Mouse (Mus musculus): ENCODE data around the gene Slc28a2. TPM values are rescaled to one million over a fixed set of nuclear protein-coding genes. Genes with fewer than 3 reads are reported as not detected.
"Not testable (repeated sequence)": the region's sequence is repeated elsewhere in the genome, so short reads cannot be mapped to it uniquely, and the experiment has no call there.

The Slc28a2 gene
- polyA plus RNA-seq (2015; fragmentation: Nextera tagmentation; extraction: Ambion mirVana), result 0.15 TPM in 1 of 2 replicates, not detected in the other

GRCm38 (mm10) chr2:122426200-122426599, at the start of gene Slc28a2:
Gene Slc28a2 (plus strand): TSS chr2:122426477.
- not testable (repeated sequence) for H3K4me3 ChIP-seq (replicated peaks; ENCODE audit: low read length); H3K27ac ChIP-seq (ENCODE audit: low read length); H3K9me3 ChIP-seq (ENCODE audit: control insufficient read depth, low read length); ATAC-seq; H3K36me3 ChIP-seq (ENCODE audit: control insufficient read depth, insufficient read depth); H3K4me1 ChIP-seq (replicated peaks; ENCODE audit: control insufficient read depth, insufficient read depth, low read length); H3K4me2 ChIP-seq (ENCODE audit: low read length); H3K27me3 ChIP-seq (replicated peaks; ENCODE audit: control insufficient read depth, insufficient read depth, low read length); H3K9ac ChIP-seq (replicated peaks; ENCODE audit: low read depth, low read length)
- 67% methylated on average over 3 of the region's 3 CpGs for WGBS

GRCm38 (mm10) chr2:122377215-122377674, 49.0 kb upstream of the Slc28a2 start:
- peak overlapping the region; percentile 96 for H3K27ac ChIP-seq (ENCODE audit: low read length)
- no peaks in the 10 kb centered on the region for H3K27me3 ChIP-seq (replicated peaks; ENCODE audit: control insufficient read depth, insufficient read depth, low read length)
- no peaks in the 10 kb centered on the region for H3K36me3 ChIP-seq (ENCODE audit: control insufficient read depth, insufficient read depth)
- peaks cover 9% of the 10 kb centered on the region for H3K4me1 ChIP-seq (replicated peaks; ENCODE audit: control insufficient read depth, insufficient read depth, low read length)
- H3K4me3 ChIP-seq (replicated peaks; ENCODE audit: low read length), result peak overlapping the region; percentile 75
- H3K9ac ChIP-seq (replicated peaks; ENCODE audit: low read depth, low read length), result peak overlapping the region; percentile 76
- no peaks in the 10 kb centered on the region for H3K9me3 ChIP-seq (ENCODE audit: control insufficient read depth, low read length)
- WGBS, result under 1% methylated on average over 28 of the region's 28 CpGs
- ATAC-seq, result peak; percentile 88
- peak overlapping the region; percentile 55 for H3K4me2 ChIP-seq (ENCODE audit: low read length)

- peak overlapping the region; percentile 96 for H3K27ac ChIP-seq (ENCODE audit: low read length)
- no peaks in the 10 kb centered on the region for H3K27me3 ChIP-seq (replicated peaks; ENCODE audit: control insufficient read depth, insufficient read depth, low read length)
- H3K4me2 ChIP-seq (ENCODE audit: low read length), result peak overlapping the region; percentile 55
- ATAC-seq, result peak; percentile 81
- H3K9ac ChIP-seq (replicated peaks; ENCODE audit: low read depth, low read length), result peak overlapping the region; percentile 76
- peak overlapping the region; percentile 75 for H3K4me3 ChIP-seq (replicated peaks; ENCODE audit: low read length)
- 0% methylated on average over 26 of the region's 26 CpGs for WGBS
- no peaks in the 10 kb centered on the region for H3K36me3 ChIP-seq (ENCODE audit: control insufficient read depth, insufficient read depth)
- H3K9me3 ChIP-seq (ENCODE audit: control insufficient read depth, low read length), result no peaks in the 10 kb centered on the region
- peaks cover 9% of the 10 kb centered on the region for H3K4me1 ChIP-seq (replicated peaks; ENCODE audit: control insufficient read depth, insufficient read depth, low read length)
Observed at GRCm38 (mm10) chr2:122377751-122378246, 48.5 kb upstream of the Slc28a2 start.

GRCm38 (mm10) chr2:122378421-122379291, 47.6 kb upstream of the Slc28a2 start:
- 18% methylated on average over 8 of the region's 8 CpGs for WGBS
- H3K4me2 ChIP-seq (ENCODE audit: low read length), result peak overlapping the region; percentile 55
- no peaks in the 10 kb centered on the region for H3K9me3 ChIP-seq (ENCODE audit: control insufficient read depth, low read length)
- no peak for ATAC-seq
- no peaks in the 10 kb centered on the region for H3K36me3 ChIP-seq (ENCODE audit: control insufficient read depth, insufficient read depth)
- peak overlapping the region; percentile 75 for H3K4me3 ChIP-seq (replicated peaks; ENCODE audit: low read length)
- H3K9ac ChIP-seq (replicated peaks; ENCODE audit: low read depth, low read length), result peak overlapping the region; percentile 14; the same call in 1 of the 2 replicates
- peaks cover 9% of the 10 kb centered on the region for H3K4me1 ChIP-seq (replicated peaks; ENCODE audit: control insufficient read depth, insufficient read depth, low read length)
- peak overlapping the region; percentile 96 for H3K27ac ChIP-seq (ENCODE audit: low read length)
- no peaks in the 10 kb centered on the region for H3K27me3 ChIP-seq (replicated peaks; ENCODE audit: control insufficient read depth, insufficient read depth, low read length)

GRCm38 (mm10) chr2:122379292-122379650, 47.0 kb upstream of the Slc28a2 start:
- ATAC-seq, result no peak
- Histone ChIP-seq H3K4me3 (replicated peaks; ENCODE audit: low read length) (no peak overlapping the region), H3K27ac (ENCODE audit: low read length) (no peak overlapping the region), H3K9me3 (ENCODE audit: control insufficient read depth, low read length) (no peaks in the 10 kb centered on the region), H3K4me2 (ENCODE audit: low read length) (no peak overlapping the region), H3K9ac (replicated peaks; ENCODE audit: low read depth, low read length) (no peak overlapping the region), H3K4me1 (replicated peaks; ENCODE audit: control insufficient read depth, insufficient read depth, low read length) (peaks cover 9% of the 10 kb centered on the region), H3K36me3 (ENCODE audit: control insufficient read depth, insufficient read depth) (no peaks in the 10 kb centered on the region), H3K27me3 (replicated peaks; ENCODE audit: control insufficient read depth, insufficient read depth, low read length) (no peaks in the 10 kb centered on the region)
- WGBS, result 46% methylated on average over 2 of the region's 2 CpGs

GRCm38 (mm10) chr2:122380768-122381311, 45.4 kb upstream of the Slc28a2 start:
- H3K4me3 ChIP-seq (replicated peaks; ENCODE audit: low read length), result no peak overlapping the region
- H3K4me1 ChIP-seq (replicated peaks; ENCODE audit: control insufficient read depth, insufficient read depth, low read length), result peaks cover 6% of the 10 kb centered on the region
- 8% methylated on average over 11 of the region's 11 CpGs for WGBS
- peak overlapping the region; percentile 25 for H3K4me2 ChIP-seq (ENCODE audit: low read length)
- no peak for ATAC-seq
- H3K27me3 ChIP-seq (replicated peaks; ENCODE audit: control insufficient read depth, insufficient read depth, low read length), result no peaks in the 10 kb centered on the region
- H3K36me3 ChIP-seq (ENCODE audit: control insufficient read depth, insufficient read depth), result no peaks in the 10 kb centered on the region
- no peak overlapping the region for H3K27ac ChIP-seq (ENCODE audit: low read length)
- no peak overlapping the region for H3K9ac ChIP-seq (replicated peaks; ENCODE audit: low read depth, low read length)
- no peaks in the 10 kb centered on the region for H3K9me3 ChIP-seq (ENCODE audit: control insufficient read depth, low read length)

GRCm38 (mm10) chr2:122381329-122382103, 44.8 kb upstream of the Slc28a2 start:
- Histone ChIP-seq H3K4me2 (ENCODE audit: low read length) (no peak overlapping the region), H3K9me3 (ENCODE audit: control insufficient read depth, low read length) (no peaks in the 10 kb centered on the region), H3K27ac (ENCODE audit: low read length) (no peak overlapping the region), H3K36me3 (ENCODE audit: control insufficient read depth, insufficient read depth) (no peaks in the 10 kb centered on the region), H3K4me3 (replicated peaks; ENCODE audit: low read length) (no peak overlapping the region), H3K27me3 (replicated peaks; ENCODE audit: control insufficient read depth, insufficient read depth, low read length) (no peaks in the 10 kb centered on the region), H3K4me1 (replicated peaks; ENCODE audit: control insufficient read depth, insufficient read depth, low read length) (0 out of 2 replicates have a peak, but pooled peaks cover 2% of the 10 kb centered on the region), H3K9ac (replicated peaks; ENCODE audit: low read depth, low read length) (no peak overlapping the region)
- WGBS, result 79% methylated on average over 16 of the region's 16 CpGs
- no peak for ATAC-seq

GRCm38 (mm10) chr2:122382121-122382520, 44.2 kb upstream of the Slc28a2 start:
- WGBS, result 86% methylated on average over 6 of the region's 6 CpGs
- no peak overlapping the region for H3K4me3 ChIP-seq (replicated peaks; ENCODE audit: low read length)
- no peak for ATAC-seq

GRCm38 (mm10) chr2:122385095-122385494, 41.2 kb upstream of the Slc28a2 start:
- H3K27ac ChIP-seq (ENCODE audit: low read length), result no peak overlapping the region
- H3K4me2 ChIP-seq (ENCODE audit: low read length), result no peak overlapping the region
- no peaks in the 10 kb centered on the region for H3K4me1 ChIP-seq (replicated peaks; ENCODE audit: control insufficient read depth, insufficient read depth, low read length)
- 44% methylated on average over 3 of the region's 3 CpGs for WGBS
- H3K27me3 ChIP-seq (replicated peaks; ENCODE audit: control insufficient read depth, insufficient read depth, low read length), result no peaks in the 10 kb centered on the region
- no peak overlapping the region for H3K9ac ChIP-seq (replicated peaks; ENCODE audit: low read depth, low read length)
- no peak for ATAC-seq
- no peak overlapping the region for H3K4me3 ChIP-seq (replicated peaks; ENCODE audit: low read length)
- no peaks in the 10 kb centered on the region for H3K9me3 ChIP-seq (ENCODE audit: control insufficient read depth, low read length)
- H3K36me3 ChIP-seq (ENCODE audit: control insufficient read depth, insufficient read depth), result no peaks in the 10 kb centered on the region

More at GRCm38 (mm10) chr2:122382121-122382520, 44.2 kb upstream of the Slc28a2 start:
- H3K9ac ChIP-seq (replicated peaks; ENCODE audit: low read depth, low read length), result no peak overlapping the region
- no peaks in the 10 kb centered on the region for H3K9me3 ChIP-seq (ENCODE audit: control insufficient read depth, low read length)
- H3K4me2 ChIP-seq (ENCODE audit: low read length), result no peak overlapping the region
- no peaks in the 10 kb centered on the region for H3K27me3 ChIP-seq (replicated peaks; ENCODE audit: control insufficient read depth, insufficient read depth, low read length)
- no peak overlapping the region for H3K27ac ChIP-seq (ENCODE audit: low read length)
- H3K4me1 ChIP-seq (replicated peaks; ENCODE audit: control insufficient read depth, insufficient read depth, low read length), result 0 out of 2 replicates have a peak, but pooled peaks cover 2% of the 10 kb centered on the region
- H3K36me3 ChIP-seq (ENCODE audit: control insufficient read depth, insufficient read depth), result no peaks in the 10 kb centered on the region
